Mouse (Mus musculus): ENCODE measurements at regions not wholly inside any gene's neighbourhood (a gene's known extent, or its start where the extent isn't known, plus 50 kb on each side); places are given as distances from the start of the nearest gene placed in this dataset.

- no peak for DNase-seq
Measured at GRCm38 (mm10) chr6:100141225-100141624, 146.1 kb downstream of the Rybp start.

- DNase-seq, result no peak
Measured at GRCm38 (mm10) chr6:100140581-100141114, 146.6 kb downstream of the Rybp start.

- DNase-seq, result no peak
Measured at GRCm38 (mm10) chr6:100139809-100140208, 147.5 kb downstream of the Rybp start.

GRCm38 (mm10) chr6:100138659-100139058 is 148.6 kb downstream of the Rybp start:
- no peak for DNase-seq

- DNase-seq, result no peak
Measured at GRCm38 (mm10) chr6:100135177-100135576, 152.1 kb downstream of the Rybp start.

- DNase-seq, result no peak
Measured at GRCm38 (mm10) chr6:100133970-100134369, 153.3 kb downstream of the Rybp start.

- no peak for DNase-seq
Measured at GRCm38 (mm10) chr6:100132916-100133600, 154.2 kb downstream of the Rybp start.

GRCm38 (mm10) chr6:100127221-100128143 is 159.8 kb downstream of the Rybp start:
- DNase-seq, result peak; percentile 91 to 96

GRCm38 (mm10) chr6:100126736-100127135 is 160.5 kb downstream of the Rybp start:
- no peak for DNase-seq

GRCm38 (mm10) chr6:100126326-100126725 is 161.0 kb downstream of the Rybp start:
- DNase-seq, result no peak

GRCm38 (mm10) chr6:100121240-100121639 is 166.0 kb downstream of the Rybp start:
- peak in 1 of 2 experiments; percentile 41 for DNase-seq

- DNase-seq, result peak in 1 of 2 experiments; percentile 24
Measured at GRCm38 (mm10) chr6:100120017-100120944, 167.0 kb downstream of the Rybp start.

- DNase-seq, result no peak
Measured at GRCm38 (mm10) chr6:100117084-100117483, 170.2 kb downstream of the Rybp start.

GRCm38 (mm10) chr6:100113393-100114137 is 173.7 kb downstream of the Rybp start:
- DNase-seq, result peak in 1 of 2 experiments; percentile 32

GRCm38 (mm10) chr6:100110981-100111660 is 176.2 kb downstream of the Rybp start:
- no peak for DNase-seq

GRCm38 (mm10) chr6:100109979-100110378 is 177.3 kb downstream of the Rybp start:
- peak; percentile 68 to 72 for DNase-seq

GRCm38 (mm10) chr6:100109351-100109750 is 177.9 kb downstream of the Rybp start:
- DNase-seq, result no peak

GRCm38 (mm10) chr6:100107508-100107907 is 179.8 kb downstream of the Rybp start:
- DNase-seq, result no peak

GRCm38 (mm10) chr6:100107066-100107465 is 180.2 kb downstream of the Rybp start:
- DNase-seq, result no peak

- DNase-seq, result no peak
Measured at GRCm38 (mm10) chr6:100100565-100101133, 186.6 kb downstream of the Rybp start.
